Mouse (Mus musculus) adrenal gland, postnatal 36 days (tissue): Measurements from ENCODE around the gene Sstr5. TPM values are rescaled to one million over a fixed set of nuclear protein-coding genes. Genes with fewer than 3 reads are reported as not detected.

Experiments
- total RNA-seq, 2 experiments: library from RNA; stranded (reverse); gene quantifications; 2 replicates each; pipeline ENCODE4 v1.2.3; 2021

Gene Sstr5
- total RNA-seq, 2 experiments from 2014 or later: 0.49 to 0.53 TPM

Other genes starting within 250 kb of the Sstr5 start
- 10 to 100 TPM in 1 of 2 experiments, 1 to 10 TPM in 1; 6.9 to 10.7 TPM for gene Baiap3, start 240.9 kb downstream of the Sstr5 start, total RNA-seq
- 100 to 1,000 TPM; 242 to 248 TPM for gene Ube2i, start 222.7 kb downstream of the Sstr5 start, total RNA-seq
- under 1 TPM; 0.30 to 0.43 TPM for gene Prss34, start 198.9 kb downstream of the Sstr5 start, total RNA-seq
- gene Prss28, start 188.6 kb downstream of the Sstr5 start, total RNA-seq: not detected
- gene Prss29, start 178.6 kb downstream of the Sstr5 start, total RNA-seq: not detected
- 1 to 10 TPM in 1 of 2 experiments, under 1 TPM in 1; 0.63 to 1.2 TPM for gene Tpsab1, start 151.7 kb downstream of the Sstr5 start, total RNA-seq
- gene Tpsb2, start 131.0 kb downstream of the Sstr5 start, total RNA-seq: 1 to 10 TPM; 2.8 to 3.2 TPM
- gene Tpsg1, start 128.0 kb downstream of the Sstr5 start, total RNA-seq: not detected
- 10 to 100 TPM; 58.7 to 97.3 TPM for gene Cacna1h, start 63.5 kb downstream of the Sstr5 start, total RNA-seq
- not detected for gene Tekt4, start 42.7 kb downstream of the Sstr5 start, total RNA-seq
- 1 to 10 TPM; 1.3 to 2.5 TPM for gene Sox8, start 73.4 kb upstream of the Sstr5 start, total RNA-seq
- 10 to 100 TPM; 29.6 to 37.9 TPM for gene Lmf1, start 81.8 kb upstream of the Sstr5 start, total RNA-seq
- gene Gng13, start 219.9 kb upstream of the Sstr5 start, total RNA-seq: 1 to 10 TPM; 1.7 to 2.3 TPM
- 1 to 10 TPM; 3.6 to 4.0 TPM for gene Chtf18, start 230.1 kb upstream of the Sstr5 start, total RNA-seq
- gene Rpusd1, start 230.4 kb upstream of the Sstr5 start, total RNA-seq: 10 to 100 TPM; 12.5 to 13.4 TPM
- not detected for gene Mslnl, start 238.8 kb upstream of the Sstr5 start, total RNA-seq